Mouse (Mus musculus): Measurements from ENCODE around the gene Pphln1. TPM values are rescaled to one million over a fixed set of nuclear protein-coding genes. Genes with fewer than 3 reads are reported as not detected.

The Pphln1 gene
- polyA plus RNA-seq, 1 experiment from 2014 or later: 48.9 TPM

GRCm38 (mm10) chr15:93529831-93530702 is 131.9 kb downstream of the Pphln1 start:
- 15% methylated on average over 12 of the region's 12 CpGs for WGBS
- Histone ChIP-seq H3K9me3 (no peaks in the 10 kb centered on the region), H3K4me3 (no peak overlapping the region), H3K4me2 (no peak overlapping the region), H3K27ac (replicated peaks) (no peak overlapping the region), H3K9ac (no peak overlapping the region), H3K27me3 (no peaks in the 10 kb centered on the region), H3K36me3 (no peaks in the 10 kb centered on the region), H3K4me1 (replicated peaks) (peaks cover 28% of the 10 kb centered on the region)
- ATAC-seq (ENCODE audit: low read depth): no peak

GRCm38 (mm10) chr15:93530703-93531032 is 132.5 kb downstream of the Pphln1 start:
- Histone ChIP-seq H3K4me2 (no peak overlapping the region), H3K27ac (replicated peaks) (no peak overlapping the region)
- no peak for ATAC-seq (ENCODE audit: low read depth)

GRCm38 (mm10) chr15:93536191-93536590 is 138.0 kb downstream of the Pphln1 start:
- Histone ChIP-seq H3K36me3 (no peaks in the 10 kb centered on the region), H3K9me3 (no peaks in the 10 kb centered on the region), H3K27ac (replicated peaks) (no peak overlapping the region), H3K27me3 (no peaks in the 10 kb centered on the region), H3K4me3 (no peak overlapping the region), H3K4me1 (replicated peaks) (peaks cover 13% of the 10 kb centered on the region), H3K9ac (no peak overlapping the region), H3K4me2 (no peak overlapping the region)
- 80% methylated on average over 4 of the region's 4 CpGs for WGBS
- ATAC-seq (ENCODE audit: low read depth): no peak

More at GRCm38 (mm10) chr15:93530703-93531032, 132.5 kb downstream of the Pphln1 start:
- H3K36me3 ChIP-seq: no peaks in the 10 kb centered on the region
- H3K4me1 ChIP-seq (replicated peaks): peaks cover 28% of the 10 kb centered on the region
- H3K9ac ChIP-seq: no peak overlapping the region
- no peaks in the 10 kb centered on the region for H3K27me3 ChIP-seq
- H3K4me3 ChIP-seq: no peak overlapping the region
- no peaks in the 10 kb centered on the region for H3K9me3 ChIP-seq
- WGBS: 60% methylated on average over 3 of the region's 3 CpGs

GRCm38 (mm10) chr15:93537745-93538144 is 139.6 kb downstream of the Pphln1 start:
- Histone ChIP-seq H3K4me1 (replicated peaks) (peaks cover 10% of the 10 kb centered on the region; the same call in 1 of the 2 replicates), H3K36me3 (no peaks in the 10 kb centered on the region), H3K9ac (no peak overlapping the region), H3K27ac (replicated peaks) (no peak overlapping the region), H3K4me3 (no peak overlapping the region), H3K4me2 (no peak overlapping the region), H3K27me3 (no peaks in the 10 kb centered on the region), H3K9me3 (no peaks in the 10 kb centered on the region)
- no peak for ATAC-seq (ENCODE audit: low read depth)
- 71% methylated on average over 7 of the region's 7 CpGs for WGBS

- WGBS: 77% methylated on average over 21 of the region's 21 CpGs
- Histone ChIP-seq H3K4me2 (no peak overlapping the region), H3K36me3 (no peaks in the 10 kb centered on the region), H3K27ac (replicated peaks) (no peak overlapping the region), H3K27me3 (no peaks in the 10 kb centered on the region), H3K4me1 (replicated peaks) (peaks cover 10% of the 10 kb centered on the region; the same call in 1 of the 2 replicates), H3K4me3 (no peak overlapping the region), H3K9me3 (no peaks in the 10 kb centered on the region), H3K9ac (no peak overlapping the region)
- no peak for ATAC-seq (ENCODE audit: low read depth)
Observed at GRCm38 (mm10) chr15:93538551-93539205, 140.5 kb downstream of the Pphln1 start.

- ATAC-seq (ENCODE audit: low read depth): no peak
- no peak overlapping the region for H3K4me2 ChIP-seq
- no peak overlapping the region for H3K9ac ChIP-seq
- no peak overlapping the region for H3K4me3 ChIP-seq
- H3K36me3 ChIP-seq: no peaks in the 10 kb centered on the region
- H3K4me1 ChIP-seq (replicated peaks): peaks cover 9% of the 10 kb centered on the region; the same call in 1 of the 2 replicates
- no peaks in the 10 kb centered on the region for H3K9me3 ChIP-seq
- 46% methylated on average over 3 of the region's 3 CpGs for WGBS
- no peaks in the 10 kb centered on the region for H3K27me3 ChIP-seq
- H3K27ac ChIP-seq (replicated peaks): no peak overlapping the region
Observed at GRCm38 (mm10) chr15:93539415-93539814, 141.3 kb downstream of the Pphln1 start.

Other genes starting within 250 kb of the Pphln1 start
- gene Gxylt1, start 123.2 kb upstream of the Pphln1 start, polyA plus RNA-seq (2015; fragmentation: Nextera tagmentation; extraction: Ambion mirVana): 7.0 and 8.5 TPM in 2 replicates
- gene Yaf2, start 61.4 kb upstream of the Pphln1 start, polyA plus RNA-seq (2015; fragmentation: Nextera tagmentation; extraction: Ambion mirVana): 131 and 133 TPM in 2 replicates
- 190 and 192 TPM in 2 replicates for gene Zcrb1, start within 50 bp of the Pphln1 start, polyA plus RNA-seq (2015; fragmentation: Nextera tagmentation; extraction: Ambion mirVana)
- 16.5 and 19.9 TPM in 2 replicates for gene Prickle1, start 197.5 kb downstream of the Pphln1 start, polyA plus RNA-seq (2015; fragmentation: Nextera tagmentation; extraction: Ambion mirVana)

Measured in neural tube, embryonic 13.5 days (tissue).